Mouse (Mus musculus) frontal cortex, postnatal 25 days (tissue): ENCODE data around the gene Tnfaip2.

Experiments used
- DNase-seq, 2 experiments: peaks; one replicate each; pipeline ENCODE4 v3.0.0; 2022; ENCODE audit warnings: low spot score in 2 of 2

The Tnfaip2 gene

DNA sequence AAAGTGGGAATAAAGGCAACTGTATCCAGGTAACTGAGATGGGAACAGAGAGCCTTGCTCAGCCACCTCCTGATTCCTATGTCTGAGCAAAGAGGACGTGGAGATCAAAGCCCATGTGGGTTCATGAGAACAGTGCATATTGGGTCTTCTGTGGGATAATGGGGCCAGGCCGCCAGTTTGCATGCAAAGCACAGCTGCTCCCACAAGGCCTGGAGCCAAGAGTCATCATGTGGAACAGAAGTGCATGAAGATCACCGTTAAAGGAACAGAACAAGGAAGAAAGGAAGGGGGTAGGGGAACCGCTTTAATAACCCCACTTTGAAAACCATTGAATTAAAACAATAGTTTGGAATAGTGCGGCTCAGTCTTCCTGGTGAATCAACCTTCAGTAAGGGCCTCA lies 30.6 kb downstream of the Tnfaip2 start:
- no peak for DNase-seq

DNA sequence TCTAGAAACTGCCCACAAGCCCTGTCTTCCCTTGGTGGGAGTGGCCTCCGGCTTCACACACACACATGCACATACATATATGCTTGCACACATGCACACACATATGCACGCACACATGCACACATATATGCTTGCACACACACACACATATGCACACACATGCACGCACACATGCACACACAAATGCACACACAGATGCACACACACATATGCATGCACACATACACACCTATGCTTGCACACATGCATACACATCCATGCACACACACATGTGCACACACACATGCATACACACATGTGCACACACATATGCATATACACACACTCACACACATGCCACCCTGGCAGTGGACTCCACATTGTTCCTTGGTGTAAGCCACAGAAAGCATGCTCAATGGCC lies 32.1 kb downstream of the Tnfaip2 start:
- DNase-seq, result no peak

- DNase-seq, result no peak
Measured at GRCm38 (mm10) chr12:111474893-111475643, 32.8 kb downstream of the Tnfaip2 start.

- no peak for DNase-seq
Measured at GRCm38 (mm10) chr12:111478924-111479323, 36.7 kb downstream of the Tnfaip2 start.

GRCm38 (mm10) chr12:111479917-111480316 lies 37.6 kb downstream of the Tnfaip2 start:
- DNase-seq, result no peak

- DNase-seq, result no peak
Measured at GRCm38 (mm10) chr12:111485046-111485651, 42.9 kb downstream of the Tnfaip2 start.

- DNase-seq, result no peak
Measured at GRCm38 (mm10) chr12:111485652-111486306, 43.5 kb downstream of the Tnfaip2 start, which contains the start of gene Gm266. Gene Gm266, minus strand, starts transcription at chr12:111485823.

- no peak for DNase-seq
Measured at GRCm38 (mm10) chr12:111486455-111486854, 44.2 kb downstream of the Tnfaip2 start.

DNA sequence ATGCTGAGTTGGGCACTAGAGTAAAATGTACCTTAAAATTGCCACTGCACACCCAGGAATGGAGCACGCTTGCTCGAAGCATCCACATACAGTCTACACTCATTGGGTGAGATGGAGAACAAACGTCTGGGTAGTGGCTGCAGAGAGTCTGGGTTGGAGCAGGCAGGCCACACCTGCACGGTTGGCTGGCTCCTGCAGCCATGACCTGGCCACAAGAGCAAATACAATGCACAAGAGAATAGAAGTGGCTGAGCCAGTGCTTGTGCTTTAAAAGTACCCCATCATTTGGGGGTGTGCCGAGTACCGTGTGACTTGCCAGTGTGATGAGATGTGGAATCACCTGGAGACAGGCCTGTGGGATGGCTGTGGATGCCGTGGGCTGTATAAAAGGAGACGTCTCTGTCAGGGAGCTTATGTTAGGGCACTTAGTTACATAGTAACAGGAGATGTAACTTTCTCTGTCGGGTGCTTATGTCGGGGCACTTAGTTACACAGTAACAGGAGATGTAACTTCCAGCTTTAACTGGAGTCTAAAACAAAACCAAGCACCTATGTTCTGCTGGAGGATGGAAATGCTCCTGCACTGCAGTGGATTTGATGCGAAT lies 47.1 kb downstream of the Tnfaip2 start:
- DNase-seq, result no peak

- no peak for DNase-seq
Measured at GRCm38 (mm10) chr12:111494931-111495330, 52.7 kb downstream of the Tnfaip2 start.

DNA sequence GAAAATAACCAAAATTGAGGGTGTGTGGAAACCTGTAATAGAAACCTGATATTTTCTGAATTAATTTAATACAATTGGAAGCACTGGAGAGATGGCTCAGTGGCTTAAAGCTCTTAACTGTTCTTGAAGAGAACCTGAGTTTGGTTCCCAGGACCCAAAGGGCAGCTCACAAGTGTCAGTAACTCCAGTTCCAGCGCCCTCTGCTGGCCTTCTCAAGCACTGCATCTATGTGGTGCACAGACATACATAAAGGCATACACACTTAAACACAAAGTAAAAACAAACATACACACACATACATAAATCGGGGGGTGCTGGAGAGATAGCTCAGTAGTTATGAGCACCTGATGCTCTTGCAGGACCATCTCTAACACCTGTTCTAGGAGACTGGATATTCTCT lies 54.8 kb downstream of the Tnfaip2 start:
- no peak for DNase-seq

- no peak for DNase-seq
Measured at GRCm38 (mm10) chr12:111499617-111500016, 57.3 kb downstream of the Tnfaip2 start.

DNA sequence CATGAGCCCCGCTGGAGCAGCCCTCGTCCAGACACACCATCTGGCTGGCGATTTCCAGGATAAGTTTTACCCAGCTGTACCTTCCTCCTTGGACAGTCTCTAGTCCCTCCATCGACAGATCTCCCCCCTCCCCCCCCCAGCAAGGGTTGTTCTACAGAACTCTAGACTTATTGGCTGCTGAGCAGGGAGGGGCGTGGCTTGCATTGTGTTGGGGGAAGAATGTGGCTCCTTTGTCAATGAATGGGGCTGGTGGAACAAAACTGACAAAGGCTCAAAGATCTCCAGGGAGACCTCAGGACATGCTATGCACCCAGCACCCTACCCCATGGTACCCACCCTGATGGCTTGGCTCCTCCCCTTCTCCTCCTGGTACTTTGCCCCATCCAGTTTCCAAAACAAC lies 58.5 kb downstream of the Tnfaip2 start:
- DNase-seq, result no peak

DNA sequence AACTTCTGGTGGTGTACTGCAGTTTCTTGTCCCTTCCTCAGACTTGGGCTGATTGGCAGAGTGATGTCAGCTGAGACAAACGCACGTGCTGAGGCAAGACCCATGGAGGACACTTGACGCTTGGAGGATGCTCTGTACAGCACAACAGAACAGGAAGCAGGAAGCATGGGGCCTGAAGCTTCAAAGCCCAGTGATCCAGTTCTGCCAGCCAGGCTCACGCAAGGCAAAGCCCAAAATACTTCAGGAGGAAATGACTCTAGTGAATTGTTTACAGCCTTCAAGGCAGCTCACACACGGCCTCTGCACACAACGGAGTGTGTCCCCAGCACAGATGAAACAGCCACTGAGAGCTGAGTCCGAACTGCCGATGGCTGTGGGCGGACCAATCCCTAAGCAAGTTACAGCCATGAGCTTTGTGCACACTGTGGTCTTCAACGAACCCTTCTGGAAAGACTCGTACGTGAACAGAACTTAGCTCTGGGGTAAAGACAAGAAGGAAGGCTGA lies 60.8 kb downstream of the Tnfaip2 start:
- no peak for DNase-seq

DNA sequence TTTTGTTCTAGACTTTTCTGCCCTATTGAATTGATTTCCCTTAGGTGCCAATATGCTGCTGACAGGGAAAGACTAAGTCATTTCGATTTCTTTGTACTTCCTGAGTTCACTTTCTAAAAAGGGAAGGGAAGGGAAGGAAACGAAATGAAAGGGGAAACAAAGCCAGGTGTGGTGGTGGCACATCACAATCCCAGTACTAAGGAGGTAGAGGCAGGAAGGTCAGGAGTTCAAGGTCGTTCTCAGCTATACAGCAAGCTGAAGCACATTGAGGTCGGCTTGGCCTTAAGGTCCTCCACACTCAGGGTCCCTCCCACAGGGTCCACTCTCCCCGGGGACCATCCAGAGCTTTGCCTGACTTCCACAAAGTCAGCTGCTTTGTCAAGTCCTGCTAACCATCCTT lies 61.3 kb downstream of the Tnfaip2 start:
- no peak for DNase-seq
